Mouse (Mus musculus): Measurements from ENCODE around the gene Brd1. TPM values are rescaled to one million over a fixed set of nuclear protein-coding genes. Genes with fewer than 3 reads are reported as not detected.

Brd1 gene
- polyA plus RNA-seq (2014; fragmentation: Illumina TruSeq; extraction: RNeasy Lipid Tissue Mini Kit (QIAGEN cat#74804); ENCODE audit: low read depth, low replicate concordance), result 43.2 TPM

GRCm38 (mm10) chr15:88733834-88734571, at the start of gene Brd1:
Gene Brd1 (minus strand): TSS chr15:88734233.

GRCm38 (mm10) chr15:88751564-88752402, 17.8 kb upstream of the Brd1 start, which contains the start of gene Zbed4:
Gene Zbed4 (plus strand): TSS chr15:88751660.

Other genes with a start within 250 kb of the Brd1 start
- gene Zdhhc25, start 133.9 kb downstream of the Brd1 start, polyA plus RNA-seq (2014; fragmentation: Illumina TruSeq; extraction: RNeasy Lipid Tissue Mini Kit (QIAGEN cat#74804); ENCODE audit: low read depth, low replicate concordance), result not detected
- gene Zbed4, start 17.4 kb upstream of the Brd1 start, polyA plus RNA-seq (2014; fragmentation: Illumina TruSeq; extraction: RNeasy Lipid Tissue Mini Kit (QIAGEN cat#74804); ENCODE audit: low read depth, low replicate concordance), result 24.8 TPM
- 5.1 TPM for gene Alg12, start 85.1 kb upstream of the Brd1 start, polyA plus RNA-seq (2014; fragmentation: Illumina TruSeq; extraction: RNeasy Lipid Tissue Mini Kit (QIAGEN cat#74804); ENCODE audit: low read depth, low replicate concordance)
- 6.4 TPM for gene Creld2, start 85.4 kb upstream of the Brd1 start, polyA plus RNA-seq (2014; fragmentation: Illumina TruSeq; extraction: RNeasy Lipid Tissue Mini Kit (QIAGEN cat#74804); ENCODE audit: low read depth, low replicate concordance)
- 2.9 TPM for gene Pim3, start 128.0 kb upstream of the Brd1 start, polyA plus RNA-seq (2014; fragmentation: Illumina TruSeq; extraction: RNeasy Lipid Tissue Mini Kit (QIAGEN cat#74804); ENCODE audit: low read depth, low replicate concordance)
- not detected for gene Ttll8, start 220.2 kb upstream of the Brd1 start, polyA plus RNA-seq (2014; fragmentation: Illumina TruSeq; extraction: RNeasy Lipid Tissue Mini Kit (QIAGEN cat#74804); ENCODE audit: low read depth, low replicate concordance)
- gene Mlc1, start 244.8 kb upstream of the Brd1 start, polyA plus RNA-seq (2014; fragmentation: Illumina TruSeq; extraction: RNeasy Lipid Tissue Mini Kit (QIAGEN cat#74804); ENCODE audit: low read depth, low replicate concordance), result not detected
- not detected for gene Mov10l1, start 248.7 kb upstream of the Brd1 start, polyA plus RNA-seq (2014; fragmentation: Illumina TruSeq; extraction: RNeasy Lipid Tissue Mini Kit (QIAGEN cat#74804); ENCODE audit: low read depth, low replicate concordance)